Mouse (Mus musculus) liver, embryonic 16.5 days (tissue): ENCODE results near the gene Atxn2. TPM values are rescaled to one million over a fixed set of nuclear protein-coding genes. Genes with fewer than 3 reads are reported as not detected.

Experiments
- ATAC-seq: fragments of 200-750 bp; cut with Nextera tagmentation; 2 replicates; pipeline ENCODE4 v1.8.0; 2017; ENCODE audit warnings: low read depth, mild to moderate bottlenecking, moderate number of reproducible peaks, moderate library complexity
- H3K27ac ChIP-seq: fragments of 300-500 bp; sonication (generic); 2 replicates; pipeline ENCODE4 v1.5.1; 2014; ENCODE audit warnings: mild to moderate bottlenecking, low read length
- H3K27me3 ChIP-seq: fragments of 300-500 bp; sonication (generic); 2 replicates; pipeline ENCODE4 v1.6.1; 2014; ENCODE audit warnings: low read depth, low read length, mixed read lengths; ENCODE audit not compliant: control insufficient read depth, insufficient read depth
- H3K36me3 ChIP-seq: fragments of 300-500 bp; sonication (generic); 2 replicates; pipeline ENCODE4 v1.6.1; 2014; ENCODE audit warnings: mild to moderate bottlenecking; ENCODE audit not compliant: control insufficient read depth, insufficient read depth
- H3K4me1 ChIP-seq: fragments of 300-500 bp; sonication (generic); 2 replicates; pipeline ENCODE4 v1.6.1; 2014; ENCODE audit warnings: low read depth, low read length, mixed read lengths; ENCODE audit not compliant: control insufficient read depth
- H3K4me2 ChIP-seq: fragments of 300-500 bp; sonication (generic); 2 replicates; pipeline ENCODE4 v1.6.1; 2014; ENCODE audit warnings: low read depth, low read length, mixed read lengths
- H3K4me3 ChIP-seq: fragments of 300-500 bp; sonication (generic); 2 replicates; pipeline ENCODE4 v1.5.1; 2014; ENCODE audit warnings: low read depth, mild to moderate bottlenecking, low read length
- H3K9ac ChIP-seq: fragments of 300-500 bp; sonication (generic); 2 replicates; pipeline ENCODE4 v1.6.1; 2014; ENCODE audit warnings: low read depth, low read length
- H3K9me3 ChIP-seq: fragments of 300-500 bp; sonication (generic); replicated peaks from 2 replicates; pipeline ENCODE4 v1.6.1; 2016; ENCODE audit warnings: low read length; ENCODE audit not compliant: control insufficient read depth
- WGBS: fragments of 180-500 bp; shearing (Covaris S2); extraction: QIAGEN DNeasy Blood & Tissue Kit; methylation state at CpG from one replicate; pipeline ENCODE4 v1.1.7; 2014; ENCODE audit not compliant: insufficient replicate concordance; 5-methylcytosine and 5-hydroxymethylcytosine counted together
- polyA plus RNA-seq: library from polyadenylated mRNA; unstranded; fragments of >200 nt; fragmentation: Nextera tagmentation; extraction: Ambion mirVana; gene quantifications from 2 replicates; pipeline ENCODE4 v1.2.1, GENCODE M21; 2015

Gene Atxn2
- polyA plus RNA-seq, 1 experiment from 2014 or later: 14.6 TPM

GRCm38 (mm10) chr5:121835949-121836691 is 125.0 kb downstream of the Atxn2 start:
- Histone ChIP-seq H3K9ac (peak overlapping the region; percentile 82), H3K27me3 (peaks cover 9% of the 10 kb centered on the region), H3K4me2 (peak overlapping the region; percentile 95), H3K36me3 (no peaks in the 10 kb centered on the region), H3K9me3 (no peaks in the 10 kb centered on the region), H3K4me3 (peak overlapping the region; percentile 87), H3K4me1 (peaks cover 64% of the 10 kb centered on the region), H3K27ac (peak overlapping the region; percentile 92)
- peak; percentile 6 for ATAC-seq
- under 1% methylated on average over 51 of the region's 51 CpGs for WGBS

- peak overlapping the region; percentile 95 for H3K4me2 ChIP-seq
- no peaks in the 10 kb centered on the region for H3K9me3 ChIP-seq
- peaks cover 9% of the 10 kb centered on the region for H3K27me3 ChIP-seq
- no peaks in the 10 kb centered on the region for H3K36me3 ChIP-seq
- under 1% methylated on average over 76 of the region's 77 CpGs for WGBS
- H3K27ac ChIP-seq: peak overlapping the region; percentile 92
- H3K9ac ChIP-seq: peak overlapping the region; percentile 82
- peak; percentile 84 for ATAC-seq
- peaks cover 64% of the 10 kb centered on the region for H3K4me1 ChIP-seq
- H3K4me3 ChIP-seq: peak overlapping the region; percentile 87
Observed at GRCm38 (mm10) chr5:121836692-121837415, 125.7 kb downstream of the Atxn2 start.

DNA sequence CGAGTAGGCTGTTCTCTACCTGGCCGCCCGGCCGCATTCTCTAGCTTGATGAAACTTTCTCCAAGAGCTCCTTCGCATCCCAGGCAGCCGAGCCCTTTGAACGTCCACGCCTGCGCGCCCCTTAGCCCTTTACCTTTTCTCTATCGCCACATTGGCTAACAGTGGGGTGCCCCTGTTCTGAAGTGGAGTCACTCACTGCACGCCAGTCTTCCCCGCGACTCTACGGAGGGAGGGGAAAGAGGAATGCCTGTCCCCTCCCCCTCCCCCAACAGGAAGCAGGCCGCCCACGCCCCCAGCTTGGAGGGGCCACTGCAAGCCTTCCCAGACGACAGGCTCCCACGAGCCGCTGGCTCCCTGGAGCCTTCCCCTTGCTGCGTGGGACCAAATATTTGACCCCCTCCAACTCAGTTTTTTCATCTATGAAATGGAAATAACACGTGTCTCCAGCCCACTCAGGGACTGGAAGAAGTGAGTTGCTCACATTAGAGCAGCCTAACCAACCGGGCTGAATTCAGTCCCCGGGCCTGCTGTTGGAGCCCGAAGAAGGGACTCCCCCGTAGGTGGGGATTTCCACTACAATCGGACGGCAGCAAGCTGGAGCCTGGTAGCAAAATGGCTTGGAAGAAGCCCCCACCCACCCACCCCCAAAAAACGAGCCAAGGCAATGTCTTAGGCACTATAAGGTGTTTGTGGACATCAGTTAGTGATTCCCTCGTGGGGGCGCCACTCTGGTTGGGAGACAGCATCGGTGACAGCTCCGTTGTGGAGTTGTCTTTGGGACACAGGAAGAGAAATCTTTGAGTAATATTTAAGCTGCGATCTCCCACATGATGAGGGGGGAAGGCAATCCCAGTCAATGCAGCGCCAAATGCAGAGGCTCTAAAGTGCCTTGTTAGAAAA is 126.6 kb downstream of the Atxn2 start, which contains the start of gene Sh2b3:
Gene Sh2b3, minus strand, starts transcription at position 206 of the 900 bp plus-strand sequence.
- Histone ChIP-seq H3K4me1 (peaks cover 69% of the 10 kb centered on the region), H3K9me3 (no peaks in the 10 kb centered on the region), H3K36me3 (no peaks in the 10 kb centered on the region), H3K9ac (peak within 1 kb of the TSS; percentile 82), H3K27me3 (peaks cover 9% of the 10 kb centered on the region), H3K27ac (peak within 1 kb of the TSS; percentile 92), H3K4me2 (peak within 1 kb of the TSS; percentile 95), H3K4me3 (peak within 1 kb of the TSS; percentile 87)
- 1% methylated on average over 35 of the region's 35 CpGs for WGBS
- ATAC-seq: peak; percentile 8

GRCm38 (mm10) chr5:121838341-121839127 is 127.4 kb downstream of the Atxn2 start:
- H3K4me3 ChIP-seq: peak overlapping the region; percentile 87
- WGBS: under 1% methylated on average over 46 of the region's 46 CpGs
- peak overlapping the region; percentile 95 for H3K4me2 ChIP-seq
- no peak for ATAC-seq
- peaks cover 69% of the 10 kb centered on the region for H3K4me1 ChIP-seq
- peaks cover 11% of the 10 kb centered on the region for H3K27me3 ChIP-seq
- H3K9me3 ChIP-seq: no peaks in the 10 kb centered on the region
- peak overlapping the region; percentile 78 for H3K27ac ChIP-seq
- no peaks in the 10 kb centered on the region for H3K36me3 ChIP-seq
- H3K9ac ChIP-seq: peak overlapping the region; percentile 54

GRCm38 (mm10) chr5:121839128-121839473 is 128.0 kb downstream of the Atxn2 start:
- H3K9me3 ChIP-seq: no peaks in the 10 kb centered on the region
- peak overlapping the region; percentile 8 for H3K9ac ChIP-seq
- H3K4me3 ChIP-seq: peak overlapping the region; percentile 87
- 29% methylated on average over 7 of the region's 7 CpGs for WGBS
- ATAC-seq: no peak
- H3K4me1 ChIP-seq: peaks cover 64% of the 10 kb centered on the region
- H3K36me3 ChIP-seq: no peaks in the 10 kb centered on the region
- peaks cover 16% of the 10 kb centered on the region for H3K27me3 ChIP-seq
- peak overlapping the region; percentile 95 for H3K4me2 ChIP-seq
- peak overlapping the region; percentile 78 for H3K27ac ChIP-seq

DNA sequence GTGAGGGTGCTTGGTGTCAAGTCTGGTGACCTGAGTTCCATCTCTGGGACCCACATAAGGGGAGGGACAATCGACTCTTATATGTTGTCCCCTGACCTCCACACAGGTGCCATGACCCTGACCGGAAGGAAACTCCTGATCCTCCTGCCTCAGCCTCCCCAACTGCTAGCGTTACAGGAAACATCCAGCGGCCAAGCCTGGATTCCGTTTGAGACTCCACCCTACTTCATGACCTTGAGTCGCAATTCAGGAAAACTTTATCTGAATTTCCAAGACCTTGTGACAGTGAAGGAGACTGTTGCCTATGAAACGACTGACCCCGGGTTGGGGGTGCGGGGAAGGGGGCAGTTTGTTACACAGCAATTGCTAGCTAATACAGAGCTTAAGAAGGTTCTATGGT is 130.4 kb downstream of the Atxn2 start:
- no peak for ATAC-seq
- H3K4me3 ChIP-seq: no peak overlapping the region
- no peaks in the 10 kb centered on the region for H3K9me3 ChIP-seq
- peaks cover 41% of the 10 kb centered on the region for H3K4me1 ChIP-seq
- H3K27me3 ChIP-seq: peaks cover 29% of the 10 kb centered on the region
- no peak overlapping the region for H3K27ac ChIP-seq
- 80% methylated on average over 9 of the region's 9 CpGs for WGBS
- H3K4me2 ChIP-seq: no peak overlapping the region
- no peaks in the 10 kb centered on the region for H3K36me3 ChIP-seq
- H3K9ac ChIP-seq: no peak overlapping the region

DNA sequence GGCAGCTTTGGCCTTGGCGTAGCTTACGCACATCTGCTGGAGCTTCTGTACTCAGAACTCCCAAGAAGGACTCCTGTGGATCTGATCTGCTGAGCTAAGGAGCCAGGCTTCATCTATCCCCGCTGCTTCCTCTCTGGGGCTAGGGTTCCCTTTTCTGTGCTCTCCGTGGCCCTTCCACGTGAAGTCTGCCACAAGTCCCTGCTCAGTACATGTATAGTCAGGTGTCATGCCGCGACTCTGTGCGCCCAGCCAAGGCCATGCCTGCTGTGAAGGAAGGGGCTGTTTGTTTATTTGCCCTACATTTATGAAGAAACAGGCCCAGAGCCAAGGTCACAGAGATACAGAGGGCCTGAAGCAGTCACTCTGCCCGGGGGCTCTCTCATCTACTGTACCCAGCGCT is 130.8 kb downstream of the Atxn2 start:
- H3K4me3 ChIP-seq: no peak overlapping the region
- no peak for ATAC-seq
- 39% methylated on average over 10 of the region's 10 CpGs for WGBS
- H3K4me2 ChIP-seq: no peak overlapping the region; the same call in 1 of the 2 replicates
- H3K27me3 ChIP-seq: peaks cover 29% of the 10 kb centered on the region
- peaks cover 38% of the 10 kb centered on the region for H3K4me1 ChIP-seq
- H3K9me3 ChIP-seq: no peaks in the 10 kb centered on the region
- no peak overlapping the region for H3K27ac ChIP-seq
- peak overlapping the region; percentile 64; the same call in 1 of the 2 replicates for H3K9ac ChIP-seq
- no peaks in the 10 kb centered on the region for H3K36me3 ChIP-seq

DNA sequence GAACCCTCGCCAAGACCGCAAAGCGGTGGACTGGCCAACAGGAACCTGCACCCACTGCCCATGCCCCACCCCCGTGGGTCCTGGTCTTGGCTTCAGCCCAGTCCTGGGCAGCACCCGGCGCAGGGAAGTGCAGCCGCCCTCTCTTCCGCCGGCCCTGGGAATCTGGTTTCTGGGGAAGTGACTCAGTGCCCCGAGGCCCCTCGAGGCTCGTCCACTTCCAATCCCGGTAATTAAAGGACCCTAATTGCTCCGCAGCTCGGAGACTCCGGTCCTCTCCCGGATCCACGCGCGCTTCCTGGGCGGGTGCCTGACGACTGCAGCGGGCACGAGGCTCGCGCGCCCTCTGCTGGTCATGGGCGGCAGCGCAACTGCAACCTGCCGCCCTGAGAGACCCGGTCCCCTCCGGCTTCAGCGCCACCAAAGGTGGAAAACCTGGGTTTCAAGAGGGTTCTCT is 131.6 kb downstream of the Atxn2 start:
- H3K9me3 ChIP-seq: no peaks in the 10 kb centered on the region
- peak overlapping the region; percentile 64 for H3K9ac ChIP-seq
- peaks cover 31% of the 10 kb centered on the region for H3K4me1 ChIP-seq
- ATAC-seq: peak; percentile 47
- H3K4me3 ChIP-seq: peak overlapping the region; percentile 60
- under 1% methylated on average over 33 of the region's 33 CpGs for WGBS
- peak overlapping the region; percentile 82 for H3K4me2 ChIP-seq
- no peaks in the 10 kb centered on the region for H3K36me3 ChIP-seq
- H3K27me3 ChIP-seq: peaks cover 26% of the 10 kb centered on the region
- no peak overlapping the region for H3K27ac ChIP-seq
